In genomic region chr14:86749425-86749824, GRCm38 (mm10) we compare ENCODE assay signal across 12 mouse cellular contexts.
DNase-seq lines count a peak whose midpoint lies in the region; ATAC-seq and TF ChIP-seq lines count a peak whose summit lies in the region.
"Had no signal": no experiment of that assay in that cellular context is flagged by ENCODE, and none has a peak within 500 bp of the region (broad histone marks: within the 10 kb centered on the region; RNA-seq: fewer than 3 reads in every experiment).

No protein-coding gene starts in this region.

- no peaks in the 10 kb centered on the region for H3K36me3 ChIP-seq in forebrain, embryonic 13.5 days (ENCODE audit: poor library complexity, severe bottlenecking)
- H3K36me3 ChIP-seq in hindbrain, embryonic 15.5 days, result no peaks in the 10 kb centered on the region
- H3K36me3 ChIP-seq in midbrain, embryonic 16.5 days (ENCODE audit: control insufficient read depth, insufficient read depth, low read length), result no peaks in the 10 kb centered on the region
- H3K36me3 ChIP-seq: heart, embryonic 15.5 days; liver, embryonic 15.5 days had no signal

- no peaks in the 10 kb centered on the region for H3K27me3 ChIP-seq in forebrain, embryonic 13.5 days
- no peaks in the 10 kb centered on the region for H3K27me3 ChIP-seq in hindbrain, embryonic 15.5 days
- H3K27me3 ChIP-seq in midbrain, embryonic 16.5 days (ENCODE audit: control insufficient read depth, insufficient read depth, low read depth, low read length), result no peaks in the 10 kb centered on the region
- H3K27me3 ChIP-seq: heart, embryonic 15.5 days; liver, embryonic 15.5 days had no signal

- H3K4me1 ChIP-seq in forebrain, embryonic 13.5 days, result peaks cover 28% of the 10 kb centered on the region
- H3K4me1 ChIP-seq in hindbrain, embryonic 15.5 days (replicated peaks), result peaks cover 22% of the 10 kb centered on the region
- H3K4me1 ChIP-seq in midbrain, embryonic 16.5 days (ENCODE audit: control insufficient read depth, insufficient read depth, low read length), result peaks cover 21% of the 10 kb centered on the region

- 45% methylated on average over 4 of the region's 4 CpGs for WGBS in forebrain, embryonic 13.5 days
- 34% methylated on average over 4 of the region's 4 CpGs for WGBS in hindbrain, embryonic 15.5 days
- WGBS in midbrain, embryonic 16.5 days, result 31% methylated on average over 4 of the region's 4 CpGs

- intact Hi-C loops in left cerebral cortex, postnatal 10 days (cut with DNase I), result no loop called here

- H3K9ac ChIP-seq in forebrain, embryonic 13.5 days, result no peak overlapping the region
- H3K9ac ChIP-seq in hindbrain, embryonic 15.5 days, result no peak overlapping the region
- H3K9ac ChIP-seq in midbrain, embryonic 16.5 days (ENCODE audit: low read depth, low read length), result peak overlapping the region; percentile 1; the same call in 1 of the 2 replicates
- H3K9ac ChIP-seq: heart, embryonic 15.5 days; liver, embryonic 15.5 days had no signal

- peak; percentile 5; the same call in 1 of the 2 replicates for ATAC-seq in forebrain, embryonic 13.5 days
- ATAC-seq in hindbrain, embryonic 15.5 days (ENCODE audit: low FRiP score, low read depth), result no peak
- peak; percentile 63 for ATAC-seq in midbrain, embryonic 16.5 days

- no peak for TF ChIP-seq CTCF in brain, embryonic 14.5 days (IDR thresholded peaks at IDR 0.05; ENCODE audit: borderline replicate concordance, extremely low read depth, insufficient read depth, insufficient read length)

- peak overlapping the region; percentile 49 for H3K4me2 ChIP-seq in forebrain, embryonic 13.5 days
- H3K4me2 ChIP-seq in hindbrain, embryonic 15.5 days, result peak overlapping the region; percentile 38; the same call in 1 of the 2 replicates
- no peak overlapping the region; the same call in 1 of the 2 replicates for H3K4me2 ChIP-seq in midbrain, embryonic 16.5 days (ENCODE audit: low read length)
- H3K4me2 ChIP-seq: liver, embryonic 15.5 days had no signal

- no peak for TF ChIP-seq POLR2A in brain, embryonic 14.5 days (IDR thresholded peaks at IDR 0.05; ENCODE audit: borderline replicate concordance, extremely low read depth, insufficient read depth, insufficient read length, poor library complexity, severe bottlenecking)

- H3K9me3 ChIP-seq in forebrain, embryonic 13.5 days (replicated peaks), result no peaks in the 10 kb centered on the region
- no peaks in the 10 kb centered on the region for H3K9me3 ChIP-seq in hindbrain, embryonic 15.5 days
- no peaks in the 10 kb centered on the region for H3K9me3 ChIP-seq in midbrain, embryonic 16.5 days (replicated peaks; ENCODE audit: control insufficient read depth, low read length, poor library complexity, severe bottlenecking)
- H3K9me3 ChIP-seq: heart, embryonic 15.5 days; liver, embryonic 15.5 days had no signal

- H3K27ac ChIP-seq in forebrain, embryonic 13.5 days, result peak overlapping the region; percentile 82
- peak overlapping the region; percentile 75 for H3K27ac ChIP-seq in hindbrain, embryonic 15.5 days (replicated peaks)
- peak overlapping the region; percentile 78 for H3K27ac ChIP-seq in midbrain, embryonic 16.5 days (ENCODE audit: low read length)
- H3K27ac ChIP-seq: heart, embryonic 15.5 days; kidney, postnatal 0 days; liver, embryonic 15.5 days had no signal

- DNase-seq in brain, embryonic 14.5 days (ENCODE audit: low read depth), result peak; percentile 60
- DNase-seq in yolk sac, embryonic 10.5 days (ENCODE audit: low spot score), result no peak
- no peak for DNase-seq in embryo, embryonic 11 days
- no peak for DNase-seq in left cerebral cortex, postnatal 10 days (ENCODE audit: extremely low spot score in 1 of 2, low spot score in 2 of 2)
- DNase-seq: adrenal gland, adult 2 months; lung, postnatal 36 days had no signal

- H3K4me3 ChIP-seq in forebrain, embryonic 13.5 days, result no peak overlapping the region
- no peak overlapping the region for H3K4me3 ChIP-seq in hindbrain, embryonic 15.5 days
- no peak overlapping the region for H3K4me3 ChIP-seq in midbrain, embryonic 16.5 days (ENCODE audit: low read depth, low read length)
- H3K4me3 ChIP-seq: liver, embryonic 15.5 days had no signal
